Mouse (Mus musculus) skeletal muscle tissue, adult 2 months (tissue): ENCODE results near the gene Usp3.

Experiments
- DNase-seq: peaks from one replicate; pipeline ENCODE4 v3.0.0-alpha.2; 2012; ENCODE audit warnings: low read depth, low spot score

The Usp3 gene

DNA sequence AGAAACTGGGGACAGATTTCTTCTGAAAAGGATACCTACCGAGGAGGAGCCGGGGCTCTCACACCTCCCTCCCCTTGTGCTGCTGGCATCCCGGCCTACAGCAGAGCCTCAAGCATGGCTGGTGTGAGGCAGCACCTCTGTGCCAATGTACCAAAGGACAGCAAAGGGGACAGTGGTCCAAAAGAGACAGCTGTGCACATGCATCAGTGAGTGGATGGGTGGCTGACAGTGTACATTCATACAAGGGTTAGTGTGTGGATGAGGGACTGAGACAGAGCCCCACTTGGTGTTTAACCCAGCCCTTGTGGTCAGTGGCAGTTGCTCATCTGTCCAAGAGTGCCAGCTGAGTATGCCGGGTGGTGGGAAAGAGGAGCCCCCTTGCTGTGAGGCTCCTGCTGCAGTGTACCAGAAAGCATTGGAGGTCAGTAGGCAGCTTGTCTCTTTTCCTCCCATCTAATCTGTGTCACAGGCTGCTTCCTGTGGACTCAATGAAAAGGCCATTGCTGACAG is 84.0 kb downstream of the Usp3 start:
- DNase-seq = no peak

DNA sequence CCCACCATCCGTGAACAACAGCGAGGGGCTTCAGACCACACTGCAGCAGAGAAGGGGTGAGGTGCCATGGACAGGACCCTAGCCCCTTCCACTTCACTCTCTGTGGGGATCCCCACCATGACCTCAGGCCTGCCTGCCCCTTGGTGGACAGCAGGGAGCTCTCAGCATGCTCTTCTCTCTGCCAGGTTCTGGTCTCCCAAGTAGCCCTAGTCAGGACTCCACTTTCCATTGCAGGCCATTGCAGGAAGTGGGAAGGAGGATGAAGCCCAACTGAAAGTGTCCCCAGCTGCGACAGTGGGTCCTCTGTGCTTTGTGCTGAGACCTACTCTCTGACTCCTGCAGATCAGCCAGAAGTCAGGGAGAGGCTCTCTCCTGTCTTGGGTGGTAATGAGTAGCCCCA is 85.3 kb downstream of the Usp3 start:
- no peak for DNase-seq

DNA sequence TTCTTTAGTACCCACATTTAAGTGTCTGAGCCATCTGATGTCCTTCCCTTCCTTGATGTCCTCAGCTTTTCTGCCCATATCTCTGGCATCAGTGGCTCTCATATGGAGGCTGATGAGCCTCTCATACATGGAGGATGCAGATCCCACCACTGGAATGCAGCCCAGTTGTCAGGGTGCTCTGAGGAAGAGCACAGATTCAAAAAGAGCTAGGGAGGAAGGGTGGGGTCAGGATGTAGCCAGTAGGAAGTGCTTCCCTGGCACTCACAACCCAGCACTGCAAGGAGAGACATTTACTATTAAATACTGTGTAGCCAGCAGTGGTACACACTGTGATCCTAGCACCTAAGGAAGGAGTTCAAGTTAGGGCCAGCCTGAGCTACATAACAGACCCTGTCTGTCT is 86.5 kb downstream of the Usp3 start:
- DNase-seq = no peak

DNA sequence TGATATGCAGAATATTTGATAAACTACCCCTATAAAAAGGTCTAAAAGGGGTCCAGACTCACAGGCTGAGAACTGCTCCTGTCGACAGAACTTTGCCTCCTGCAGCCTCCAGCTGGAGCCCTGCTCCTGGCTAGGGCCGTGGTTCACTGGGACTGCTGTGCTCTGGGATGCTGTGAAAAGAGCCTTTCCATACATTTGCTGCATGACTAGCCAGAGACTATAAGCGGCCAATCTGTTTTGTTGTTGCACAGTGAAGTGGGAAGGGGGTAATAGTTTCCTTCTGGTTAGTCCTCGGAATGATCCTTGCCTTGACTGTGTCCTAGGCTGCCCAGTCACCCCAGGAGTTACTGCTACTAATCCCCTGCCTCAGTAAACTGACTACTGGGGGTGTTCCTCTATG is 86.9 kb downstream of the Usp3 start:
- DNase-seq = no peak

DNA sequence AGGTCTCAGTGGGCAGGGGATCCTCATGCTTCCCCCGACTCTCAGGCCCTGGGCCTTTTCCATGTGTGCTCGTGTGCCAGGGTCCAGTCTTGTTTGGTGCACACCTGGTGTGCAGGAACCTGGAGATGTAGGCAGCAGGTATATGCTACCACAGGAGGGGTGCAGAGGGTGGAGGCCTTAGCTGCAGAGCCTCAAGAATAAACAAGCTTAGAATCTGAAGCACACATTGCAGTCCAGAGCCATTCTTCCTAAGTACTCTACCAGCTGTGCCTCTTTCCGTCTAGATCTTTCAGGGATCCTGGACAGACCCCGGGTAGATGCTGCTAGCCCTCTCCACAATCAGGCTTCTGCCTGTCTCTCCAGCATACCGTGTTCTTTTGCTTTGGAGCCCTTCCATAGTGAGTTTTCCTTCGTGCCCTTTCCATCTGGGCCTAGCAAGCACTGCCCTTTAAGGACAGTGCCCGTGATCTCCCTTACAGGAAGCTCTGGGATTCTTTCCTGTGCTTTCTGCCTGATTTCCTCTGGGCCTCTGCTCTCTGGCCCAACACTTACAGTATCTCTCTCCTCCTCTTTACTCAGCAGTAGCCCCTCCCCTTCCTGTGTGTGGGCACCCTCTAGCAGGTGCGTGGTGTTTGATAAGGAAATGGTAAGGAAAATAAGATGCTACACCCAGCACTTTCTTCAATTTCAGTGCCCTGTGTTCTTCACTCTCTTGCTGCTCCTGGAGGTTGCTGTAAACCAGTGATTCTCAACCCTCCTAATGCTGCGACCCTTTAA is 87.6 kb downstream of the Usp3 start:
- DNase-seq = no peak

DNA sequence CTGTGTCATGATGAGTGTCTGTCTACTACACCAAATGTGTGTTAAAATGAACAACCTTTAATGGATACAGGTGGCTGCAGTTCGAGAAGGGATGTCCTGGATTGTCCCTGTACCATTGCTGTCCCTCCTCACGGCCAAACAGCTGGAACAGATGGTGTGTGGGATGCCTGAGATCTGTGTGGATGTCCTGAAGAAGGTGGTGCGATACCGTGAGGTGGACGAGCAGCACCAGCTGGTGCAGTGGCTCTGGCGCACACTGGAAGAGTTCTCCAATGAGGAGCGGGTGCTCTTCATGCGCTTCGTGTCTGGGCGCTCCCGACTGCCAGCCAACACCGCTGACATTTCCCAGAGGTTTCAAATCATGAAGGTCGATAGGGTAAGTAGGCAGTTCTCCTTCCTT is 88.4 kb downstream of the Usp3 start:
- no peak for DNase-seq

DNA sequence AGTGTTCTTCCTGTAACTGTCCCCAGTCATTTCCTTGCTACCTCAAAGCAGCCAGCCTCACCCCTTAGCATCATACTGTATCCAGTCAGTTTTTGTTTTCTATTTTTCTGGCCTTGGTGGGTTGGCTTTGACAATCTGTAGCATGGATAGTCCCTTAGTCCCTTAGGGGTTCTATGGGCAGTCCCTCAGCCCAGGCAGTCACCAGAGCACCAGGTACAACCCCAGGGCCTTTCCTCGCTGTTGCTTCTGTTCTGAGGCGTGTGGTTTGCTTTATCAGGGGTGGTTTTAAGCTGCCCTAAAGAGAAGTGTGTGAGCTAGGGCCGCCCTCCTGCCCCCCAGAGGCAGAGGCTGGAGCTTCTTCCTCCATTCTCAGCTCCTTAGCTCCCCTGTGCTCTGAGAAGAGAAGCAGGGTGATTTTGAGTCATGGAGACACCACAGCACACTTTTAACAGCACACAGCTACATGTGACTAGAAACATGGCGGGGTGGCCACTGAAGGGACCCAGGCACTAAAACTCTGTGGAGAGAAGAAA is 89.0 kb downstream of the Usp3 start:
- DNase-seq = no peak

DNA sequence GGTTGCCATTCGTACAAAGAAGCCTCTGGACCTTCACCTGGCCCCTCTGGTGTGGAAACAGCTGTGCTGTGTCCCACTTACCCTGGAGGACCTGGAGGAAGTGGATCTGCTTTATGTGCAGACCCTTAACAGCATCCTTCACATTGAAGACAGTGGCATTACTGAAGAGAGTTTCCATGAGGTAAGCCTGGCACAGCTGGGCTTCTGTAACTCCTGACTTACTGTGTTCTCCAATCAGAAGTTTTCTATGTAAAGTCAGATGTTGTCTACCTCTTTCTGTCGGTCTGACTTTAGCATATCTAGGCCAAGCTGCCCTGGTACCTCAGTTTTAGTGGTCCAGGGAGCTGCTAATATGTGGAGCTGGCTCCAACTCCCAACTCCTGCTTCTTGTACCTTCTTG is 91.7 kb downstream of the Usp3 start:
- DNase-seq = no peak

DNA sequence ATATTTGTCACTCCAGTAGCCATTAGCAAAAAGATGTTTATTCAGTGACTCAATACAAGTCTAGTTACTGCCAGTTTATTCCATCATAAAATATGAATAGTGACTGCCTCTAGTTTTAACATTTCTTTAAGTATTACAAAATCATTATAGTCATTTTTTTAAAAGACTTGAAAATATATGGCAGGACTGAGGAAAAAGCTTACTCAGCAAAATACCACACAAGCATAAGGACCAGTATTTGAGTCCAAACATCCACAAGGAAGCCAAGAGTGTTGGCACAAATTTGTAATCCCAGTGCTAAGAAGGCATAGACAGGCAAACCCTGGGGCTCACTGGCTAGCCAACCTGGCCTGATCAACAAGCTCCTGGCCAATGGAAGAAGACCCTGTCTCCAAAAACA is 99.0 kb downstream of the Usp3 start:
- DNase-seq = no peak

DNA sequence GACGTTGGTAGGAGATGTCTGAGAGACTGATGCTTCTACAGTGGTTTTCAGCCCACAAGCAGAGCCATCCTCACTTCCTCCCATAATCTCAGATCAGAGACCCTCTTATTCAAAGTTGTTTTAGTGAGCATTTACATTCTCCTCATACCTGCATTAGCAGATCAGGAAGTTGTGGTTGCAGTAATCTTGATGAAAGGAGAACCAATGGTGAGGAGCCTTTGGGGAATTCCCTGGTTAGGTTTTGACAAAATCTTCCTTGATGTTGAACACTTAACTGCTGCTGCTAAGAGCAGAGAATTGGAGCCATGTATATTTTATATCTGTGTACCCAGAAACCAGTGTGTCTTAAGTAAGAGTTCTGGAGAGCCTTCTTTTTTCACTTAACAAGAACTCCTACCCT is 100.6 kb downstream of the Usp3 start:
- no peak for DNase-seq

DNA sequence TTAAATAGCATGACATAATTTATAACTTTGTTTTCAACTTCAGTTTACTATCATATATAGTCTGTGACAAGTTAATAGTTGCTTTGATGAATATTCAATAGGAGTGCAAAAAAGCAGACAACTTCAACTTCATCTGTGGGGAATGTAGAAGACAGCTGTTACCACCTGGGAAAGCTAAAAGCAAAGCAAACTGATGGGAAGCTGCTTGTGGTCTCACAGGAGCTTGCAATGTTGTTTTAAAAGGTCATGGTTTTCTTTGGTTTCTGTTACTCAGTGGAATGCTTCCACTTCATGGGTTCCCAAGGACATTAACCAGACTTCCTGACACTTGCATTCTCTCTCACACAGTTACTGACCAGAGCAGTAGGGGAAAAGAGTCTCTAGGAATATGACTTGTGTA is 104.2 kb downstream of the Usp3 start:
- no peak for DNase-seq

DNA sequence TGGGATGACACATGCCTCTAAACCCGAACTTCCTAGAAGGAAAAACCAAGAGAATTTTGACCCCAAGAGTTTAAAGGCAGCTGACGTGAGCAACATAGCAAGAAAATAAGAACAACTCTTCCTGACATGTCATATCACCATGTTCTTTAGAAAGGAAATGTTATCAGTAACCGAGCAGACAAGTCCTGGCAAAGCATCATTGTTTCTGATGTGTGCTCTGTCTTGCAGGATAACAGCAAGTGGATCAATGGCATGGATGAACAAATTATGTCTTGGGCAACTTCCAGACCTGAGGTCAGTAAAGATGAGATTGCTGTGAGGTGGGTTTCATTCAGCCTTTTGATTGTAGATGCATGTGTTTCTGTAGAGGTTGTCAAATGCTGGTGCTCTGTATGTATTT is 109.5 kb downstream of the Usp3 start:
- DNase-seq = no peak

DNA sequence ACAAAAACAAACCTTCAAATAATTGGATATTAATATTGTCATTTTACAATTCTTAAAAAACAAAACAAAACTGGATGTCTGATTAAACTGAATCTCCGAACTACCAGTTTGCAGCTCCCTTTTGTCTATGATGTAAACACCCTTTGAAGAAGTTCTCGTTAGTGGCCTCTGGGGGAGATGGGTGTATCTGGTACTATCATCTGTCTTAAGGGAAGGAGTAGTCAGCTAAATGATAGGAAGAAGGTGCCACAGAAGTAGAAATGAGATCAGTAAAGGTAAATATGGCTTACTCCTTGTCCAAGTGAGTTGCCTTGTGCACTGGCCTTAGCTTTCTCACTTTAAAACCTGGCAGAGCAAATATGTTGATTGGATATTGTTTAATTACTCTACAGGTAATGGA is 115.2 kb downstream of the Usp3 start:
- no peak for DNase-seq

DNA sequence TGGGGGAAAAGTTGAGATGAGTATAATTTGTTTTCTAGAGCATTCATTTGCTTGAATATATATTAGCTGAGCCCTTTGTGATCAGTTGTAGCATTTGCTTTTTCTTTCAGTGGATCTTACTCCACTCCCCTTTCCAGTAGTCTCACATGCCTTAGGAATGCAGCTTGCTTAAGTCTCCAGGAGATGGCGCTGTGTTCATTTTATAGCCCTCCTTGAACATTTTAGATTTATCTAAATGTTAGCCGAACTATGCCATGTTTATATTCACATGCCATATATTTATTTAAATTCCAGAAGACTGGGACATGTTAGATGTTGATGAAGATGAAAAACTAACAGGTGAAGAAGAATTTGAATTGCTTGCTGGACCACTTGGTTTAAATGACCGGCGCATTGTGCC is 127.9 kb downstream of the Usp3 start:
- peak; percentile 8 for DNase-seq
